In genomic region chr10:130541931-130542691, GRCm38 (mm10) we compare ENCODE assay signal across 8 mouse cellular contexts. TPM values are rescaled to one million over a fixed set of nuclear protein-coding genes. Genes with fewer than 3 reads are reported as not detected.
A peak's percentile ranks its signal among the peaks of the same experiment; 100 is the strongest.
DNase-seq lines count a peak whose midpoint lies in the region; ATAC-seq lines count a peak whose summit lies in the region.
"Not testable (repeated sequence)": the region's sequence is repeated elsewhere in the genome, so short reads cannot be mapped to it uniquely, and the experiment has no call there.

No protein-coding gene starts in this region.

- peak overlapping the region; percentile 61 for H3K9ac ChIP-seq in intestine, embryonic 15.5 days

- H3K9me3 ChIP-seq in intestine, embryonic 15.5 days, result not testable (repeated sequence)

- peak overlapping the region; percentile 59 for H3K4me3 ChIP-seq in intestine, embryonic 15.5 days (replicated peaks)

- WGBS in intestine, embryonic 15.5 days, result 2% methylated on average over 20 of the region's 21 CpGs

- ATAC-seq in intestine, embryonic 15.5 days, result peak; percentile 99
- peak; percentile 98 for ATAC-seq in megakaryocyte-erythroid progenitor cell, adult 5-6 weeks (replicated peaks; ENCODE audit: low FRiP score, low TSS enrichment, poor library complexity, severe bottlenecking)

- H3K27ac ChIP-seq in intestine, embryonic 15.5 days, result peak overlapping the region; percentile 66

- peak; percentile 74 for DNase-seq in adrenal gland, adult 8-10 months
- DNase-seq in embryo, embryonic 11.5 days (ENCODE audit: low read depth, low spot score), result peak; percentile 40
- peak; percentile 55 for DNase-seq in gastrocnemius, postnatal 25 days
- DNase-seq in left cerebral cortex, postnatal 14 days (ENCODE audit: low spot score in 2 of 2), result peak; percentile 79 to 90
- peak; percentile 80 for DNase-seq in right cerebral cortex, postnatal 25 days
- peak; percentile 83 for DNase-seq in yolk sac, embryonic 10.5 days (ENCODE audit: low spot score)

- H3K4me2 ChIP-seq in intestine, embryonic 15.5 days (replicated peaks), result peak overlapping the region; percentile 59

- not testable (repeated sequence) for H3K4me1 ChIP-seq in intestine, embryonic 15.5 days (replicated peaks)

- intact Hi-C loops in left cerebral cortex, postnatal 14 days (cut with DNase I), result not testable (repeated sequence)

- H3K27me3 ChIP-seq in intestine, embryonic 15.5 days (replicated peaks), result not testable (repeated sequence)

- H3K36me3 ChIP-seq in intestine, embryonic 15.5 days, result not testable (repeated sequence)

RNA-seq across cellular contexts. Expression of gene Vmn2r87, which starts 44.9 kb away (rescaled TPM):
- total RNA-seq in adrenal gland, adult 8-10 months (2022), result not detected
- not detected for total RNA-seq in gastrocnemius, postnatal 25 days (2021)
- polyA plus RNA-seq in intestine, embryonic 15.5 days (2015; fragmentation: Nextera tagmentation; extraction: Ambion mirVana), result not detected in 2 replicates
- 1 to 10 TPM in 1 of 2 experiments, under 1 TPM in 1; 0.82 to 1.4 TPM for total RNA-seq in left cerebral cortex, postnatal 14 days (2021)
- total RNA-seq in megakaryocyte-erythroid progenitor cell, adult 5-6 weeks (2014; fragmentation: Nextera tagmentation), result not detected in 2 replicates
- total RNA-seq in megakaryocyte-erythroid progenitor cell, adult 5-6 weeks (2017), result not detected in 2 replicates

Comparison
In these comparisons a context has a peak if more than half of its experiments do, and no peak if none do; other contexts are left out.
1. Peak in every context shown above with its lines: DNase-seq, ATAC-seq, H3K4me3 ChIP-seq and H3K27ac ChIP-seq.